Mouse (Mus musculus): Measurements from ENCODE around the gene Olfr101.
A peak's percentile ranks its signal among the peaks of the same experiment; 100 is the strongest.

Olfr101 gene

GRCm38 (mm10) chr17:37304213-37304612, at the start of gene Olfr101:
Gene Olfr101 (minus strand): TSS chr17:37304313.
- DNase-seq = no peak

- no peak for DNase-seq
Measured at GRCm38 (mm10) chr17:37339598-37339997, 35.5 kb upstream of the Olfr101 start, which contains the start of gene Olfr103. Gene Olfr103 (minus strand): TSS chr17:37339698.

- no peak for DNase-seq
Measured at GRCm38 (mm10) chr17:37316954-37317353, 12.8 kb upstream of the Olfr101 start, which contains the start of gene Olfr102. Gene Olfr102 (minus strand): TSS chr17:37317054.

DNA sequence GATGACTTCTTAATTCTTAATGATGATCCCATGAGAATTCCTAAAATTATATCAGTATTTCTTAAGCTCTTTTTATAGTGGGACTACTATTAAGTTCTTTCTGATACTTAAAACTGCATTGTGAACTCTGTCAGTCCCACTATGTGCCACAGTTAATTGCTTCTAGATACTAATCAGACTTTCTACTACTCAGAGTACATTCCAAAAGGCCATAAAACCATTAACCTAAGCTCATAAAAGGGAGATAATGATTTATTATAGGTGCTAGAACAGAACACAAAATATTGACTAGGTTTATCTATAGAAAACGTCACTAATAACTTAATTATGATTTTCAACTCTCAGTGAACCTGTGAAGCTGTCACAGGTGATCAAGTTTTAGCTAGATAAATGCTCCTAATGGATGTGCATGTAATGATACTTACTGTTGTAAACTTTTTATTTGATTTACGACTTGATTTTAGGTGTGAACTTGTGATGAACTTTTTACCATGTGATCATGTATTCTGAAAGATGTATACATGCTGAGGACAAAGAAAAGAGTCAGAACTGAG, 6.1 kb upstream of the Olfr101 start:
- no peak for DNase-seq

- no peak for DNase-seq
Measured at GRCm38 (mm10) chr17:37308483-37308882, 4.4 kb upstream of the Olfr101 start.

- no peak for DNase-seq
Measured at GRCm38 (mm10) chr17:37283360-37283759, 20.8 kb downstream of the Olfr101 start, which contains the start of gene Olfr99. Gene Olfr99 (minus strand): TSS chr17:37283460.

GRCm38 (mm10) chr17:37280331-37280730, 23.8 kb downstream of the Olfr101 start:
- DNase-seq = no peak

GRCm38 (mm10) chr17:37276573-37276972, 27.5 kb downstream of the Olfr101 start:
- no peak for DNase-seq

DNA sequence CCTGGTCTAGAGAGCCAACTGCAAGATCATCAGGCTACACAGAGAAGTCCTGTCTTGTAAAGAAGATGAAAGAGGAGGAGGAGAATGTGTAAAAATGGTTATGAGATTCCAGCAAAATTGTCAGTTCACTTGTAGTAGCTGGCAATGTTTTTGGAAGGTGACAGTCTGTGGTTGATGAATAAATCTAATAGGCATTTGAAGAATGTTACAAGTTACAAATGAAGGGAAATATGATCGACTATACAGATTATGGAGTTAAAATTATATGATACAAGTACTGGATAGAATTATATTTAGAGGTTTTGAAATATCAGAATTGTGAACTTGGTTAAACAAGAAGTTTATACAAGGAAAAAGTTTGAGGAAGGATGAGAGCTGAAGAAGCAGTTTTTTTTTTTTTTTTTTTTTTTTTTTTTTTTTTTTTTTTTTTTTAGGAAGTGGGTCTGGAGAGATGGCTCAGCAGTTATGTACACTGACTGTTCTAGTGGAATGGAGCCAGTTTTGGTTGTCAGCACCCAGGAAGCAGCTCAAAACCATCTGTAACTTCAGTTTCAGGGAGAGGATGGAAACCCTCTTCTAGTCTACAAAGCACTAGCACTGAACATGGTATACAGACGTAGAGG, 28.4 kb downstream of the Olfr101 start:
- no peak for DNase-seq

GRCm38 (mm10) chr17:37270702-37271092, 33.4 kb downstream of the Olfr101 start:
- peak; percentile 10 to 42 for DNase-seq

DNA sequence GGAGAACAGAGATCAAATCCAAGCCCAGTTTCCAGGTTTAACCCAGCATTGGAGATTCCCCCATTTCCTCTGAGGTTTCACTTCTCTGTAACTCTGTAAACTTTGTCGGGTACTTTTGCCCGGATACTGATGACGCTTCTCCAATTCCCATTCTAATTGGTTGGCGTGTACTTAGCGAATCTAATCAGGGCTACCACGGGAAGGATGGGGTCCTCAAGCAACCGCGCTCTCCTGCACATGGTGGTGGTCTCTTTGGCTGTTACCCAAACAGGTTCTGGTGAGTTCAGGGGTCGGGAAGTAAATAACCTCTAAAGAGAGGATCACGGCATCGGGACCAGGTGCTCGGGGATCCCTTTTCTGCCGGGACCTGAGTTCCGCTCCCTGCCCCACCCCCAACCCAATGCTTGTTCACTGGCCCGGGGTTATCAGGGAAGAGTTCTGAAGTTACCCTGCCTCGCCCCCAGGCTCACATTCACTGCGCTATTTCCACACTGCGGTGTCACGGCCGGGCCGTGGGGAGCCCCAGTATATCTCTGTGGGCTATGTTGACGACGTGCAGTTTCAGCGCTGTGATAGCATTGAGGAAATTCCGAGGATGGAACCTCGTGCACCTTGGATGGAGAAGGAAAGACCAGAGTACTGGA, 33.9 kb downstream of the Olfr101 start, which contains the start of gene H2-M3:
Gene H2-M3, plus strand, starts transcription at position 163 of the 644 bp plus-strand sequence.
- DNase-seq = peak; percentile 89

- DNase-seq = no peak
Measured at GRCm38 (mm10) chr17:37263626-37264025, 40.5 kb downstream of the Olfr101 start, which contains the start of gene Olfr98. Gene Olfr98 (minus strand): TSS chr17:37263749.

DNA sequence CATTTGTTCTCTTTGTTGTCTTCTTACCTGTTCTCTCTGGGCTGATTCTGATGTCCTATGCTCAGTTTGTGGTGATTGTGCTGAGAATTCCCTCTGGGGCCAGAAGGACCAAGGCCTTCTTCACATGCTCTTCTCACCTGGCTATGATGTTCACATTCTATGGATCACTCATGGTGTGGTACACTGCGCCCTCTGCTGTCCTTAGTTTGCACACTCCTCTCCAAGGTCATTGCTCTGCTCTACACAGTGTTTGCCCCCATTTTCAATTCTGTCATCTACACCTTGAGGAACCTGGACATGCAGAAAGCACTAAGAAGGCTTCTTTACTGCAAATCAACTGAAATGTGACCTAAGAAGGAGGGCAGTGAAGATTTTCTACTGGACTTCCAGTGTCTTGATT, 53.6 kb downstream of the Olfr101 start:
- DNase-seq = peak; percentile 6 to 9

GRCm38 (mm10) chr17:37249460-37249859, 54.7 kb downstream of the Olfr101 start:
- no peak for DNase-seq
